Mouse (Mus musculus): ENCODE measurements around the gene Tmem260. TPM values are rescaled to one million over a fixed set of nuclear protein-coding genes. Genes with fewer than 3 reads are reported as not detected.

Gene Tmem260
- polyA plus RNA-seq, 1 experiment from 2014 or later: 17.2 TPM

GRCm38 (mm10) chr14:48476278-48476677 lies 30.4 kb downstream of the Tmem260 start:
- Histone ChIP-seq H3K27me3 (replicated peaks) (no peaks in the 10 kb centered on the region), H3K4me2 (no peak overlapping the region), H3K4me3 (no peak overlapping the region), H3K9ac (no peak overlapping the region), H3K36me3 (peaks cover 24% of the 10 kb centered on the region), H3K9me3 (replicated peaks) (no peaks in the 10 kb centered on the region), H3K4me1 (replicated peaks) (0 out of 2 replicates have a peak, but pooled peaks cover 18% of the 10 kb centered on the region), H3K27ac (ENCODE audit: poor library complexity, severe bottlenecking) (no peak overlapping the region)
- ATAC-seq (ENCODE audit: insufficient number of reproducible peaks, low FRiP score): no peak
- WGBS: 63% methylated on average over 8 of the region's 8 CpGs

DNA sequence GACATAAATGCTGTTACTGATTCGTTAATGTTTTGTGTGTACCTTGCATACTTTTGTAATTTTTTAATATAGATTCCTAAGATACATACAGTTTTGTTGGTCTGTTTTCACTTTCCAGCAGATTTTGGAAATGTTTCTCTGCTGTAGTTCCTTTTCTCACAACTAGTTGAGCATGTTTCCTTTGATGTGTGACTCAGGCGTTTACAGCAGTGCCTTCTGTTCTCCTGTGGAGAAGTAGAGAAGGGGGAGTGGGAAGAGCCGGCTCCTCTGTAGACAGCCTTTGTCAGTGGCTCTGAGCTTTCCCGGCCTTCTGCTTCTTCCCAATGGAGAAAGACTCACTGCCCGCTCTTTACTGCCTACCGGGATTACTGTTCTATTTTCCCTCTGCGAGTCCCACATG lies 35.7 kb downstream of the Tmem260 start:
- Histone ChIP-seq H3K9ac (no peak overlapping the region), H3K4me2 (no peak overlapping the region), H3K27ac (ENCODE audit: poor library complexity, severe bottlenecking) (no peak overlapping the region), H3K4me1 (replicated peaks) (no peaks in the 10 kb centered on the region), H3K9me3 (replicated peaks) (no peaks in the 10 kb centered on the region), H3K4me3 (no peak overlapping the region), H3K36me3 (peaks cover 32% of the 10 kb centered on the region), H3K27me3 (replicated peaks) (no peaks in the 10 kb centered on the region)
- WGBS: 53% methylated on average over 7 of the region's 7 CpGs
- no peak for ATAC-seq (ENCODE audit: insufficient number of reproducible peaks, low FRiP score)

GRCm38 (mm10) chr14:48482762-48483161 lies 36.8 kb downstream of the Tmem260 start:
- H3K4me3 ChIP-seq: no peak overlapping the region
- no peak overlapping the region for H3K4me2 ChIP-seq
- 86% methylated on average over 6 of the region's 6 CpGs for WGBS
- H3K36me3 ChIP-seq: peaks cover 35% of the 10 kb centered on the region
- H3K4me1 ChIP-seq (replicated peaks): no peaks in the 10 kb centered on the region
- no peak overlapping the region for H3K9ac ChIP-seq
- no peak overlapping the region for H3K27ac ChIP-seq (ENCODE audit: poor library complexity, severe bottlenecking)
- no peak for ATAC-seq (ENCODE audit: insufficient number of reproducible peaks, low FRiP score)
- H3K9me3 ChIP-seq (replicated peaks): no peaks in the 10 kb centered on the region
- H3K27me3 ChIP-seq (replicated peaks): no peaks in the 10 kb centered on the region

DNA sequence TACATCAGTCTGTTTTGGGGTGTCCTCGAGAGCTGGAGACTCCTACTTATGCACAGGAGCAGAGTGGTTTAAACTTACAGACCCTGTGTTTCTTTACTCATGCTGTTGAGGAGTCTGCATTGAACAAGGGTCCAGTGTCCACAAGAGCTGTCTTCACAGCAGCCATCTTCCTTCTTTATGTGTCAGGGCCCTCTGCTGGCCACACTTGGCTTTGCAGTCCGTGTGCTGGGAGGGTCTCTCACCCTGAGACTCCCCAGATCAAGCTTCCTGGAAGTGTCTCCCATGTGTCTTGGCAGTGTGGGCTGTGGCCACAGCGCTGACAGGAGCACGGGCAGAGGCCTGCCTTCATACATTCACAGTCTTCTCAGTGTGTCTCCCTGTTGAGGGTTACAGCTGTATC lies 48.0 kb downstream of the Tmem260 start:
- no peaks in the 10 kb centered on the region for H3K9me3 ChIP-seq (replicated peaks)
- H3K27ac ChIP-seq (ENCODE audit: poor library complexity, severe bottlenecking): no peak overlapping the region
- WGBS: 18% methylated on average over 4 of the region's 4 CpGs
- H3K4me1 ChIP-seq (replicated peaks): no peaks in the 10 kb centered on the region
- no peak overlapping the region for H3K9ac ChIP-seq
- H3K4me2 ChIP-seq: no peak overlapping the region
- peak; percentile 39; the same call in 1 of the 2 replicates for ATAC-seq (ENCODE audit: insufficient number of reproducible peaks, low FRiP score)
- H3K4me3 ChIP-seq: no peak overlapping the region
- H3K36me3 ChIP-seq: peaks cover 25% of the 10 kb centered on the region
- H3K27me3 ChIP-seq (replicated peaks): no peaks in the 10 kb centered on the region

GRCm38 (mm10) chr14:48502573-48502972 lies 56.6 kb downstream of the Tmem260 start:
- Histone ChIP-seq H3K36me3 (peaks cover 20% of the 10 kb centered on the region; the same call in 1 of the 2 replicates), H3K27ac (ENCODE audit: poor library complexity, severe bottlenecking) (no peak overlapping the region), H3K4me2 (no peak overlapping the region), H3K9ac (no peak overlapping the region), H3K4me1 (replicated peaks) (no peaks in the 10 kb centered on the region), H3K4me3 (no peak overlapping the region), H3K27me3 (replicated peaks) (no peaks in the 10 kb centered on the region), H3K9me3 (replicated peaks) (no peaks in the 10 kb centered on the region)
- ATAC-seq (ENCODE audit: insufficient number of reproducible peaks, low FRiP score): no peak
- WGBS: 87% methylated on average over 7 of the region's 7 CpGs

DNA sequence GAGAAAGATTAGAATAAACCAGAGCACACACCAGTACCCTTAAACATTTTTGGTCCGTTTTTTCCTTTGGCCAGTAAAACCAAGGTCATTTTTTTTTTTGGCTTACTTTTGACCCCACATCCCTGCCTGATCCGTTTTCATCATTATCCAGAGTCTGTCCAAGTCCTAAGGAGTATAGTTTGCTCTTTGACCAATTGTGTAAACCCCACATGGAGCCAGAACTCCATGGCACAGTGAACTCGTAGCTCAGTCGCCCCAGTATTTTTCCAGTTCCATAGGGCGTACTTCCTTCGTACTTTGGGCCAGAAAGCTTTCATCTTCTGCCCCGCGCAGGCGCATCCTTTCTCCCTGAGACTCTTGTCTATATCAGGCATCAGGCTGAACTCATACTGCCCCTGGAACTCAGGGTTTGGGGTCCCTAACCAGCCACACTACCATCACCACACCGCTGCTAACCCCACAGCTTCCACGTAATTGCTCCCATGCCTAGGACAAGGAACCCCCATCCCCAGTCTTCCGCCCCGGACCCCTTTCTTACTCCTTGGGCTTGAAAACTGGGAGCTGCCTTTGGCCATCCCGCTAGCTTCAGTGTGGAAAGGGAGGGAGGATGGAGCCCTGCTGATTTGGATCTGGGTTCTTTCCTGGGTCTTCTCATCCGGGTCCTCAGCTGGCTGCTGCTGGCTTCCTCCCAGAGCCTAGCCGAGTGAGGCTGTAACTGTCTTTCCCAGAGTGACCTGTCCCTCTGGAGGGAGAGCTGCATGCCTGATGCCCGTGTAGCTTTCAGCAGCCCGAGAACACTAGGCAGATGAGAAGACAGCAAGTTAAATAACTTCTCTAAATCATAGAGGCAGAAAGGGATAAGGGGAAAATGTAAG lies 58.0 kb downstream of the Tmem260 start:
- peak overlapping the region; percentile 20 for H3K9ac ChIP-seq
- no peak overlapping the region for H3K27ac ChIP-seq (ENCODE audit: poor library complexity, severe bottlenecking)
- no peak overlapping the region for H3K4me3 ChIP-seq
- no peaks in the 10 kb centered on the region for H3K9me3 ChIP-seq (replicated peaks)
- ATAC-seq (ENCODE audit: insufficient number of reproducible peaks, low FRiP score): no peak
- 43% methylated on average over 18 of the region's 18 CpGs for WGBS
- no peaks in the 10 kb centered on the region for H3K4me1 ChIP-seq (replicated peaks)
- no peaks in the 10 kb centered on the region for H3K27me3 ChIP-seq (replicated peaks)
- H3K36me3 ChIP-seq: peaks cover 14% of the 10 kb centered on the region
- H3K4me2 ChIP-seq: peak overlapping the region; percentile 12

- Histone ChIP-seq H3K9ac (no peak overlapping the region), H3K9me3 (replicated peaks) (no peaks in the 10 kb centered on the region), H3K27ac (ENCODE audit: poor library complexity, severe bottlenecking) (no peak overlapping the region), H3K4me1 (replicated peaks) (no peaks in the 10 kb centered on the region), H3K27me3 (replicated peaks) (no peaks in the 10 kb centered on the region), H3K4me3 (no peak overlapping the region), H3K36me3 (peaks cover 20% of the 10 kb centered on the region), H3K4me2 (no peak overlapping the region)
- 55% methylated on average over 9 of the region's 9 CpGs for WGBS
- no peak for ATAC-seq (ENCODE audit: insufficient number of reproducible peaks, low FRiP score)
These were observed 58.6 kb downstream of the Tmem260 start for GRCm38 (mm10) chr14:48504566-48504950.

GRCm38 (mm10) chr14:48505606-48506005 lies 59.7 kb downstream of the Tmem260 start:
- no peak for ATAC-seq (ENCODE audit: insufficient number of reproducible peaks, low FRiP score)
- no peak overlapping the region for H3K4me3 ChIP-seq
- no peaks in the 10 kb centered on the region for H3K4me1 ChIP-seq (replicated peaks)
- peaks cover 24% of the 10 kb centered on the region for H3K36me3 ChIP-seq
- no peak overlapping the region for H3K4me2 ChIP-seq
- WGBS: 94% methylated on average over 12 of the region's 12 CpGs
- no peak overlapping the region for H3K27ac ChIP-seq (ENCODE audit: poor library complexity, severe bottlenecking)
- H3K27me3 ChIP-seq (replicated peaks): no peaks in the 10 kb centered on the region
- H3K9ac ChIP-seq: no peak overlapping the region
- no peaks in the 10 kb centered on the region for H3K9me3 ChIP-seq (replicated peaks)

- Histone ChIP-seq H3K4me1 (replicated peaks) (no peaks in the 10 kb centered on the region), H3K36me3 (peaks cover 24% of the 10 kb centered on the region), H3K9me3 (replicated peaks) (no peaks in the 10 kb centered on the region), H3K9ac (no peak overlapping the region), H3K4me2 (no peak overlapping the region), H3K4me3 (no peak overlapping the region), H3K27me3 (replicated peaks) (no peaks in the 10 kb centered on the region), H3K27ac (ENCODE audit: poor library complexity, severe bottlenecking) (no peak overlapping the region)
- no peak for ATAC-seq (ENCODE audit: insufficient number of reproducible peaks, low FRiP score)
- WGBS: 63% methylated on average over 8 of the region's 8 CpGs
These were observed 61.5 kb downstream of the Tmem260 start for GRCm38 (mm10) chr14:48507376-48507775.

DNA sequence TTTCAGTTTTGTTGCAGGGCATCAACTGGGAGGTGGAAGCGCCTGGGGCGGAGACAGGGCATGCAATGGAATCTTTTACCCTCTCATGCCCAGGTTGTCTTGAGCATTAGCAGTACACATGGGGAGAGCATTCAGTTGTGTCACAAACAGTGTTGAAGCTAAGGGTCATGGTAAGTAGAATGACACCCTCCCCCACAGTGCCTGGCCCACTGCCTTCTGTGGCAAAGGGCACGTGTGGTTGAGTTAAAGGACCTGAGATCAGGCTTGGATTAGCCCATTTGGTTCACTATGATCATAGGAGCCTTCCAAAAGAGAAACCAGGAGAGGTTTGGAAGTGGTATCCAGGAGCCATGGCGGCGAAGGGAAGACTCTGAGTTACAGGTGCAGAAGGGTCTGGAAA lies 63.2 kb downstream of the Tmem260 start:
- Histone ChIP-seq H3K27me3 (replicated peaks) (no peaks in the 10 kb centered on the region), H3K4me3 (no peak overlapping the region), H3K36me3 (peaks cover 24% of the 10 kb centered on the region), H3K27ac (ENCODE audit: poor library complexity, severe bottlenecking) (no peak overlapping the region), H3K4me2 (no peak overlapping the region), H3K9me3 (replicated peaks) (no peaks in the 10 kb centered on the region), H3K9ac (no peak overlapping the region), H3K4me1 (replicated peaks) (no peaks in the 10 kb centered on the region)
- no peak for ATAC-seq (ENCODE audit: insufficient number of reproducible peaks, low FRiP score)
- 84% methylated on average over 5 of the region's 5 CpGs for WGBS

DNA sequence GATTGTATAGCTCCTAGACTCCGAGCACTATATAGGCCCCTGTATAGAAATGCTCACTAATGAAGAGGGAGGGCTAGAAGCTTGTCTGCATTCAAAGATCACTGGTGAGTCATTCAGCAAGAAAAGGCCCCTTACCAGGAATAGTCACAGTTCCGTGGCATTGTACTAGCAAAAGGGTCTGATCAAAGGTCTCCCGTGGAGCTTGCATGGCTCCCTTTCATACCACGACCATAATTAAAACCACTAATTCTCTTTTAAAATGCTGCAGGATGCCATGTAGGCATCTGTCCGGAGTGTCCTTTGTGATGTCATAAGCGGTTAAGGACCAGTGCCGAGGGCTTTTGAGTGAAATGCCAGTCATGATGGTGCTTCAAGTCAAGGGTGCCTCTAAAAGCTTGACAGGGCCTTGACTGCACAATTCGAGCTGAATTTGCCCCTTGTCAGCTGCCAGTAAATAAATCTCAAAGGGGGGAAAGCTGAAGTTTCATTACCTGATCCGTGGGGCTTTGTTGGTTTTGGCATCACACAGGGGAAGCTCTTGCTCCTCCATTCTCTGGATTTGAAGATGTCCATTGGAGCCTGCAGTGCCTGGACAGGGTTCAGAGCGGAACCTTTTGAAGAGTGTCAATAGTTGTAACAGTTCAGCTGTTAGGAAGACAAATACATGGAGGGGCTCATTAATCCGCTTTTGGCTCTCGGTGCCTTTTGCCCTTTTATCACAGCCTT lies 67.3 kb downstream of the Tmem260 start:
- Histone ChIP-seq H3K4me1 (replicated peaks) (no peaks in the 10 kb centered on the region), H3K9ac (no peak overlapping the region), H3K4me2 (no peak overlapping the region), H3K4me3 (no peak overlapping the region), H3K9me3 (replicated peaks) (no peaks in the 10 kb centered on the region), H3K27ac (ENCODE audit: poor library complexity, severe bottlenecking) (no peak overlapping the region), H3K27me3 (replicated peaks) (no peaks in the 10 kb centered on the region), H3K36me3 (peaks cover 14% of the 10 kb centered on the region)
- 77% methylated on average over 12 of the region's 12 CpGs for WGBS
- no peak for ATAC-seq (ENCODE audit: insufficient number of reproducible peaks, low FRiP score)
